Mouse (Mus musculus) intestine, postnatal 0 days (tissue): ENCODE results near the gene Nmt1. TPM values are rescaled to one million over a fixed set of nuclear protein-coding genes. Genes with fewer than 3 reads are reported as not detected.

ENCODE experiments used
- ATAC-seq: fragments of 200-750 bp; cut with Nextera tagmentation; 2 replicates; pipeline ENCODE4 v1.8.0; 2017; ENCODE audit warnings: mild to moderate bottlenecking, moderate TSS enrichment, moderate library complexity
- H3K27ac ChIP-seq: fragments of 300-500 bp; sonication (generic); 2 replicates; pipeline ENCODE4 v1.5.1; 2014; ENCODE audit warnings: mild to moderate bottlenecking, low read depth, low read length, moderate library complexity
- H3K27me3 ChIP-seq: fragments of 300-500 bp; sonication (generic); replicated peaks from 2 replicates; pipeline ENCODE4 v1.6.1; 2014; ENCODE audit warnings: low read length, mixed read lengths; ENCODE audit not compliant: control insufficient read depth, insufficient read depth
- H3K36me3 ChIP-seq: fragments of 300-500 bp; sonication (generic); 2 replicates; pipeline ENCODE4 v1.6.1; 2014; ENCODE audit warnings: mild to moderate bottlenecking, moderate library complexity; ENCODE audit not compliant: control insufficient read depth, insufficient read depth
- H3K4me1 ChIP-seq: fragments of 300-500 bp; sonication (generic); replicated peaks from 2 replicates; pipeline ENCODE4 v1.6.1; 2014; ENCODE audit warnings: antibody characterized with exemption, low read length, mixed read lengths; ENCODE audit not compliant: control insufficient read depth, insufficient read depth
- H3K4me2 ChIP-seq: fragments of 300-500 bp; sonication (generic); replicated peaks from 2 replicates; pipeline ENCODE4 v1.6.1; 2014; ENCODE audit warnings: low read depth, mild to moderate bottlenecking, moderate library complexity
- H3K4me3 ChIP-seq: fragments of 300-500 bp; sonication (generic); 2 replicates; pipeline ENCODE4 v1.5.1; 2014; ENCODE audit warnings: low read depth, low read length
- H3K9ac ChIP-seq: fragments of 300-500 bp; sonication (generic); 2 replicates; pipeline ENCODE4 v1.6.1; 2014; ENCODE audit warnings: mild to moderate bottlenecking, low read depth, low read length
- H3K9me3 ChIP-seq: fragments of 300-500 bp; sonication (generic); 2 replicates; pipeline ENCODE4 v1.6.1; 2016; ENCODE audit warnings: mixed run types; ENCODE audit not compliant: control insufficient read depth
- CTCF ChIP-seq: sonication (generic); IDR thresholded peaks from 2 replicates; pipeline ENCODE4 v1.5.1; 2016; ENCODE audit warnings: low read depth, mild to moderate bottlenecking, control low read depth, antibody characterized with exemption, moderate library complexity
- WGBS: fragments of 180-500 bp; shearing (Covaris S2); extraction: QIAGEN DNeasy Blood & Tissue Kit; methylation state at CpG from one replicate; pipeline ENCODE4 v1.1.7; 2014; 5-methylcytosine and 5-hydroxymethylcytosine counted together
- polyA plus RNA-seq: library from polyadenylated mRNA; unstranded; fragments of >200 nt; fragmentation: Nextera tagmentation; extraction: Ambion mirVana; gene quantifications from 2 replicates; pipeline ENCODE4 v1.2.1, GENCODE M21; 2015

Nmt1 gene
- polyA plus RNA-seq, 1 experiment from 2014 or later = 58.4 TPM

- WGBS = 34% methylated on average over 10 of the region's 10 CpGs
- H3K9me3 ChIP-seq = no peaks in the 10 kb centered on the region
- TF ChIP-seq CTCF = no peak
These were observed 83.3 kb downstream of the Nmt1 start for GRCm38 (mm10) chr11:103111301-103111700.

DNA sequence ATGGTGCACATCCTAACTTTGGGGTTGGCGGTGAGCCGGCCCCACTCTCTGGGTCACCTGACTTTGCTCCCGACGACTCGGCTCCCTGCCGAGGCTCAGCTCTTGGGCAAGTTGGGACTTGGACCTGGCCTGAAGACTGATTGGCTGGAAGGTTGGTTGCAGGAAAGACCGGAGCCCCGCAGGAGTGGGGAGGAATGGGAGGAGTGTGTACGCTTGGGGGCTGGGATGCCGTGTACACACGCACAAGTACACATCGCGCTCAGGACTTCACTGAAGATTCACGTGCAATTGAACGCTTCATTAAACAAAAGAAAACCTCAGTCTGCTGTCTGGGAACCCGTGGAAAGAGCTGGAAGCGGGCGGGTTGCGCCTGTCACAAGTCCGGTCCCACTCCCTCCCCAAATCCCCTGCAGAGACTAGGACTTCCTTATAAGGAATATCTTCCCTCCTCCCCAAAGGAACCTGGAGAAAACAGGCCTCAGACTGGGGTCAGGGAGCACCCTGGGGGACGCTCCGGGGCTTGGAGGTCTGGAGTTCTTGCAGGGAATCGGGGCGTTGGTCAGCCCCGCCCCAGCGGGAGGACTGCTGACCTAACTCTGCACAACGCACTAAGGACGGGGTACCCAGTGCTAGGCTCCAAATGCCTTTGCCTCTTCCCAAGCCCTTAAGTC lies 84.0 kb downstream of the Nmt1 start:
- Histone ChIP-seq H3K4me1 (peaks cover 7% of the 10 kb centered on the region; the same call in 1 of the 2 replicates), H3K36me3 (no peaks in the 10 kb centered on the region; the same call in 1 of the 2 replicates), H3K4me3 (peak overlapping the region; percentile 40), H3K27me3 (no peaks in the 10 kb centered on the region), H3K4me2 (peak overlapping the region; percentile 78), H3K9ac (peak overlapping the region; percentile 51), H3K27ac (peak overlapping the region; percentile 15; the same call in 1 of the 2 replicates), H3K9me3 (no peaks in the 10 kb centered on the region)
- TF ChIP-seq CTCF = no peak
- 3% methylated on average over 28 of the region's 28 CpGs for WGBS
- ATAC-seq = peak; percentile 14; the same call in 1 of the 2 replicates

More at GRCm38 (mm10) chr11:103111301-103111700, 83.3 kb downstream of the Nmt1 start:
- Histone ChIP-seq H3K27me3 (no peaks in the 10 kb centered on the region), H3K36me3 (peaks cover 2% of the 10 kb centered on the region; the same call in 1 of the 2 replicates), H3K27ac (no peak overlapping the region), H3K4me1 (peaks cover 7% of the 10 kb centered on the region; the same call in 1 of the 2 replicates), H3K4me3 (peak overlapping the region; percentile 40; the same call in 1 of the 2 replicates), H3K4me2 (peak overlapping the region; percentile 78), H3K9ac (no peak overlapping the region; the same call in 1 of the 2 replicates)
- ATAC-seq = no peak

- H3K4me1 ChIP-seq = peaks cover 7% of the 10 kb centered on the region; the same call in 1 of the 2 replicates
- 38% methylated on average over 9 of the region's 9 CpGs for WGBS
- H3K9me3 ChIP-seq = no peaks in the 10 kb centered on the region
- H3K36me3 ChIP-seq = no peaks in the 10 kb centered on the region; the same call in 1 of the 2 replicates
- H3K9ac ChIP-seq = peak overlapping the region; percentile 51
- no peak for ATAC-seq
- H3K4me2 ChIP-seq = peak overlapping the region; percentile 78
- peak overlapping the region; percentile 40; the same call in 1 of the 2 replicates for H3K4me3 ChIP-seq
- H3K27ac ChIP-seq = peak overlapping the region; percentile 15; the same call in 1 of the 2 replicates
- TF ChIP-seq CTCF = no peak
- no peaks in the 10 kb centered on the region for H3K27me3 ChIP-seq
These were observed 84.5 kb downstream of the Nmt1 start for GRCm38 (mm10) chr11:103112552-103112912.

GRCm38 (mm10) chr11:103113005-103113404 lies 85.0 kb downstream of the Nmt1 start:
- no peaks in the 10 kb centered on the region for H3K36me3 ChIP-seq
- H3K27ac ChIP-seq = no peak overlapping the region

DNA sequence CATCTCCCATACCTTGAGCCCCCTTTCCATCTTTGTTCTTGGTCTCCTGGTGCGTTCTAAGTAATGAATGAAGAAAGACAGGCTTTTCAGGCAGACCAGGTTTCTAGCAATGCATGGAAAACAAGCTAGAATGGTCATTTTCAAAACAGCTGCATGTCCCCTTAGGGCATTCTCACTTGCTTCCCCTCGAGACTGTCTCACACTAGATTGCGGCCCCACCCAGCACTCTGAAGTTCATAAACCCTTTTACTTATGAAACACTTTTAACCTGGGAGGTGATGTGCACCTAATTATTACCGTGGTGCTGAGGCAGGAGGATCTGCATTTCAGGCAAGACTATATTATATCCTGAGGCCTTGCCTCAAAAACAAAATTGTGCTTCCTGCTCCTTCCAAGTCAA lies 85.8 kb downstream of the Nmt1 start:
- Histone ChIP-seq H3K4me1 (peaks cover 7% of the 10 kb centered on the region; the same call in 1 of the 2 replicates), H3K36me3 (no peaks in the 10 kb centered on the region), H3K9me3 (no peaks in the 10 kb centered on the region), H3K4me3 (no peak overlapping the region), H3K27me3 (no peaks in the 10 kb centered on the region), H3K4me2 (no peak overlapping the region), H3K9ac (no peak overlapping the region), H3K27ac (no peak overlapping the region)
- TF ChIP-seq CTCF = no peak
- 65% methylated on average over 4 of the region's 4 CpGs for WGBS
- ATAC-seq = no peak

More at GRCm38 (mm10) chr11:103113005-103113404, 85.0 kb downstream of the Nmt1 start:
- Histone ChIP-seq H3K4me2 (no peak overlapping the region), H3K4me1 (peaks cover 7% of the 10 kb centered on the region; the same call in 1 of the 2 replicates), H3K9me3 (no peaks in the 10 kb centered on the region), H3K9ac (no peak overlapping the region), H3K4me3 (no peak overlapping the region), H3K27me3 (no peaks in the 10 kb centered on the region)
- ATAC-seq = no peak
- TF ChIP-seq CTCF = no peak
- 61% methylated on average over 12 of the region's 12 CpGs for WGBS

- ATAC-seq = no peak
- 78% methylated on average over 11 of the region's 11 CpGs for WGBS
- no peak for TF ChIP-seq CTCF
- no peaks in the 10 kb centered on the region for H3K36me3 ChIP-seq
- 0 out of 2 replicates have a peak overlapping the region, but pooled peaks have one; percentile 56 for H3K9ac ChIP-seq
- no peaks in the 10 kb centered on the region for H3K9me3 ChIP-seq
- no peaks in the 10 kb centered on the region for H3K27me3 ChIP-seq
- H3K4me1 ChIP-seq = peaks cover 7% of the 10 kb centered on the region; the same call in 1 of the 2 replicates
- H3K4me3 ChIP-seq = peak overlapping the region; percentile 46
- H3K27ac ChIP-seq = peak overlapping the region; percentile 83
- peak overlapping the region; percentile 62 for H3K4me2 ChIP-seq
These were observed 86.4 kb downstream of the Nmt1 start for GRCm38 (mm10) chr11:103114270-103114943.
